Mouse (Mus musculus) thymus, postnatal 4 days (tissue): ENCODE measurements around the gene Plekhh2.
A peak's percentile ranks its signal among the peaks of the same experiment; 100 is the strongest.

ENCODE experiments used
- DNase-seq: peaks from one replicate; pipeline ENCODE4 v3.0.0; 2021

Gene Plekhh2

GRCm38 (mm10) chr17:84616526-84617074 lies 104.9 kb downstream of the Plekhh2 start:
- no peak for DNase-seq

DNA sequence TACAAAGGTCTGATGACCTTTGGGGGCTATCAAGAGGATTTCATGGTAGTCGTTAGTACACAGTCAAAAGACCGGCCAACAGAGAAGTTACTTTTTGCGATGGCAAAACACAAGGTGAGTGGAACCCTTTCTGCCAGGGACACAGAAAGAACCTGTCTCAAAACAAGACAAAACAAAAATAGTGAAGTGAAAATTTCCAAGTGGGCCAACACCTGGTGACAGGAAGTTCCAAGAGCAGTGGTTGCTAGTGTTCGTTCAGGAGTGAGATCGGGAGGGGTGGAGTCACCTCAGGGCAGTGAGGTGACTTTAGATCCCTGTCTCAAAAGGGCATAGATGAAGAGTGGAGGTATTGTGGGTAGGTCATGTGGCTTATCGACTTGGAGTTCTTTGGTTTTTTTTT lies 106.3 kb downstream of the Plekhh2 start:
- DNase-seq = no peak

- DNase-seq = no peak
These were observed 107.4 kb downstream of the Plekhh2 start for GRCm38 (mm10) chr17:84619112-84619511.

DNA sequence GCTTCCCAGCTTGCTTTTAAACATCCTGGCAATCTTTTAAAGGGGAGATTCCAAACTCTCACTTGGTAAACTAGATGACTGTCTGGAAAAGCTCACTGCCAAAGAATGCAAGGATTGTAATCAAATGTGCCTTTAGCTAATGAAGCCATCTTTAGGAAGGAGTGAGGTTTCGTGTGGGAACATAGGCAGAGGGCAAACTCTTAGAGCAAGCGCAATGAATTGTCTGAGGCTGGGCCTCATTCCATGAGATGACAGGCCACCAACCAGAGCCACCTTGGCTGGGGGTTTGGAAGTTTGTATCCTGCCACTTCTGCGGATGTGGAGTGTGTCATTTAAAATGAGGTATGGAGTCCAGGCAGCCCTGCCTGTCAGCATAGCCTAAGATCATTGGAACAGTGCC lies 108.4 kb downstream of the Plekhh2 start:
- DNase-seq = no peak

DNA sequence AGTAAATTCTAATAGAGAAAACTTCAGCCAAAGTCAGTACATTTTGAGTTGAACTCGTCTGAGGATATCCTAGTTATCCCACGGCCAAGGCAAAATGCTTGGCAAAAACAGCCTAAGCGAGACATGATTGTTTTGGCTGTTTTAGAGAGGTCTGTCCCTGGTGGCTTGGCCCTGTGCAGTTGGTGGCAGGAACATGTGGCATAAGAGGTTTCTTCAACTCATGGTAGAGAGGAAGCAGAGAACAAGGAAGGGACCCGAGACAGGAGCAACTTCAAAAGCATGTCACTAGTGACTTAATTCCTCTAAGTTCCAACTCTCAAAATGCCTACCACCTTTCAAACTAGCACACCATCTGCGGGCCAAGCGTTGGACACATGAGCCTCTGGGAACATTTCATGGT lies 108.9 kb downstream of the Plekhh2 start:
- DNase-seq = no peak

DNA sequence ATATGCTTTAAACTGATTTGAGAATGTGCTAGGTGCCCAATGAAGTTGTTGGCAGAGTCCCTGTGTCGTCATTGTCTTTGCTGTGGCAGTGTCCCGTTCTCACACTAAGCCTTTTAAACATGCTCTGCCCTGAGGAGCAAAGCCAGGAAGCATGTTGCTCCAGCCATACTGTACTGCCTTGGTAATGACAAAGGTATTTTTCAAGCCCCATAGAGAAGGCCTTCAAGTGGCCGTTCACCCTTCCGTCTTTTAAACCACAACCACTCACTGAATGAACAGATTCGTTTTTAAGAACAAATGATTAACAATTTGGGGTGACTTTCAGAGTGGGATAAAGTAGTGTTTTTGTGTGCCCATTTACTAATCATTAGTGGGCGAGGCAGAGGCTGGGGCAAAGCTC lies 109.5 kb downstream of the Plekhh2 start:
- DNase-seq = no peak

- no peak for DNase-seq
These were observed 110.3 kb downstream of the Plekhh2 start for GRCm38 (mm10) chr17:84622028-84622427.

DNA sequence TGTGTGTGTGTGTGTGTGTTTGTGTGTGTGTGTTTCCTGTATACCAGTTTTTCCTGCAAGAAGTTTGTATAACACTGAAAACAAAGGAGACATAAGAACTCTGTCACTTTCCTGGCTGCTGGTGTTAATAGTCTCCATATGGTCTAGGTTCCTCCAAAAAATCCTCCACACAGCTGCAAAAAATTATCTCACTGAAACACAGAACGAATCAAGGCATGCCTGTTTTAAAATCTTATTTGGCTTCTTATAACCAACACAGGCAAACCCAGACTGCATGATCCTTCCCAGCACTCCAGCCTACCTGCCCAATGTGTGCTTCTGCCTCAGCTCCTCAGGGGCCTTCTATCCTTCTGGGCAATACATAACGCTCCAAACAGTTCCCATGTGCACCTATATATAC lies 111.2 kb downstream of the Plekhh2 start:
- no peak for DNase-seq

DNA sequence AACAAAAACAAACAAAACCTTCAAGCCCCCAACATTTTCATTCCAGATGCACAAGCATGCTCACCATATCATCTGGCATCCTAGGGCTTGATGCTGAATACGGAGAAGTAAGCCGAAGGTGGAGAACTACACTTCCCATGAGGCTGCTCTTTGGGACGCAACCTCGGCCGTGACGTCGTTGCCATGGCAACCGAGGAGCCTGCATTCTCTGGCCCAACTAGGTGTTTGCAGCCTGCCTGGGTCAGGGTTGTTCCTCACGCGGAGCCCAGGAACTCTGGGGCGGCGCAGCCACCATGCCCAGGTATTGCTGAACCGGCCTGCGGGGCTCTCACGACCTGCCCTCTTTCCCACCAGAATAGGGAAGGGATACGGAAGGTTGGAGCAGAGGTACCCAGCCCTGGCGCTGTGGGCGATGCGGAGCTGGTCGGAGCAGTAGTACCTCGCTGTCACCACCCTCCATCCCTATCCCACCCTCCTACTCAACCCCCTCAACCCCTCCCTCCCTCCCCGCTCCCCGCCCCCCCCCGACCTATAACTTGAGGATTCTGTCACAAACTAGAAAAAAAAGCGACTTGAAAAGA lies 114.7 kb downstream of the Plekhh2 start, which contains the start of gene Dync2li1:
Gene Dync2li1 (plus strand): TSS at position 221 of the 581 bp plus-strand sequence.
- DNase-seq = peak; percentile 91

GRCm38 (mm10) chr17:84626857-84627305 lies 115.2 kb downstream of the Plekhh2 start:
- no peak for DNase-seq

DNA sequence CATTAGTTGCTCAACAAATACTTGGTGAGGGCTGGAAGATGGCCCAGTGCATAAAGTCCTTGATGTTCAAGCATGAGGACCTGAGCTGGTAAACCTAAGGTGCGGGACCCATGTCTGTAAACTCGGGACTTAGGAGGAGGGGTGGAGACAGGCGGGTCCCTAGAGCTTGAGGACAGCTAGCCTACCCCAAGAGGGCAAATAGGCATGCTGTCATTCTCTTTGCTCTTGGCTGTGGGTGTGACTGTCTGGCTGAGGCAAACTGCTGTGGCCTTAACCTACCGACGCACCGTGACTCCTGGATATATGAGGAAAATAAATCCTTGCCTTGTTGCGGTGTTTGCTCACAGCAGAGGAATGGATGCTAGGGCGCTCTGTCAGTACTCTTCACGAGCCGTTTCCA lies 116.0 kb downstream of the Plekhh2 start:
- DNase-seq = no peak

DNA sequence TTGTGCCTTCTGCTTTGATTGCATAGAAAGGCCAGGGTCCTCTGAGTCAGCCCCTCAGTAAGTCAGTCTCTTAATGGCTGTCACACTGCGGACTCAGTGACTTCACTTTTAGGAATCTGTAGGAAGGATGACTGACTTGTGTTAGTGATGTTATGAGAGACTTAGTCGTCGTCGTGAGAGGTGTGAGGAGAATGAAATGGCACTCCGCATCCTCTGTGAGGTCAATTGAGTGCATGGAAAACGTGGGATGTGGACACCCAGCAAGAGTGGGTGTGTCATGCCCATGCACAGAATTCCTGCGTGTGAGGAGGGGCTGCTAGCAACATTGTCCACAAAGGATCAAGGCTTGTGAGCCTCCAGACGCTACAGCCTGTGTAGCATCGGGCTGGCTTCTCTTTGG lies 116.9 kb downstream of the Plekhh2 start:
- no peak for DNase-seq

- no peak for DNase-seq
These were observed 120.1 kb downstream of the Plekhh2 start for GRCm38 (mm10) chr17:84631836-84632235.

- peak; percentile 62 for DNase-seq
These were observed 121.7 kb downstream of the Plekhh2 start for GRCm38 (mm10) chr17:84633443-84633842.

- DNase-seq = no peak
These were observed 124.6 kb downstream of the Plekhh2 start for GRCm38 (mm10) chr17:84636328-84636727.

- DNase-seq = no peak
These were observed 126.3 kb downstream of the Plekhh2 start for GRCm38 (mm10) chr17:84637971-84638370.

DNA sequence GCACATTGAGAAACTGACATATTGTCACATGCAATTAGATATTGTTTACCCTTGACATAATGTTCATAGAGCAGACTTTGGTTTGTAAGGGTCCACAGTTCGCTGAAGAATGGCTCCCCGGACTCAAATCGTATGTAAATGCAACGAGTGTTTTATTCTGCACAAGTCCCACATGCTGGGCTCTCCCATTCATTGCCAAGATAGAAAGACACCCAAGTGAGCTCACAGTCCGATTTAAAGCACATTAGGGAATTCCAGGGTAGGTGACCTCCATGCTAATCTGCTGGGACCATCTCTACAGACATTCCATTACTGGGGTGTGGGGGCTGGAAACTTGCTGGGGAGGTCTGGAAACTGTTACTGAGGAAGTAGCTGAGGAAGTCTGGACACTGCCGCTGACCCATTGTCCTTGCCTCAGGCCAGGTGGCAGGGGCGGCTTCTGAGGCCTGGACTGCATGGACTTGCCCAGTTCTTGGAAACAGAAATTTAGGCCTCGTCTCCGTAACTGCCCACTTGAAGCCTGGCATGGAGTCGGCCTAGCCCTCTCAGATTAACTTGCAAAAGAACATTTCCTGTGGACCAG lies 128.2 kb downstream of the Plekhh2 start:
- no peak for DNase-seq

DNA sequence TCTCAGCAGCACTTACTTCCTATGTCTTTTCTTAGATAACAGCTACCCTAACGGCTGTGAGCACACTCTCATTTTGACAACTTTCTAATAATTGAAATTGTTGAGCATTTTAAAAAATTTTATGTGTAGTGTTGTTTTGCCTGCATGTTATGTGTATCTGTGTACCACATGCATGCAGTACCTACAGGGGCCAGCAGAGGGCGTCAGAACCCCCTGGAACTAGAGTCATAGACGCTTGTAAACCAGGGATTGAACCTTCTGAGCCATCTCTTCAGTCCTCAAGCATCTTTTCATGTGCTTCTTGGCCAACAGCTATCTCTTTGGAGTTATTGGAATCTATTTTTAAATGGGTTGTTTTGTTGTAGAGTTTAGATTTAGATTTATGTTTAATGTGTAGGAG lies 130.2 kb downstream of the Plekhh2 start:
- peak; percentile 84 for DNase-seq

DNA sequence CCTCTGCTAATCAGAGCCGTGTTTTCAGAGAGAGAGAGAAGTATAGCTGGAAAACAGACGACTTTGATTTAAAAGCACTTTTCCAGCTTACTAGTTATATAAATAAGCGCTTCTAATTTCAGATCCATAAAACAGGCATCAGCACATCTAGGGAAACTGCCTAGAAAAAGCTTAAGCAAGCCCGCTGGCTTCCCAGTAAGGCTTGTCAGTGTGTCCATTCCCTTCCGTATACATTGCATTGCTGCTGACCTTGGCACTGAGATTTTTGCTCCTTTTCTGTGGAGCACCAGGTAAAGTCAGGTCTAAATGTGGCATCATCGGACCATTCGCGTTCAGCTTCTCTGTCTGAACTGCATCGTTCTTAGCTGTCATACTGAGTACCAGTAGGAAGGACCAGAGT lies 130.6 kb downstream of the Plekhh2 start:
- no peak for DNase-seq

- no peak for DNase-seq
These were observed 132.8 kb downstream of the Plekhh2 start for GRCm38 (mm10) chr17:84644292-84645050.

DNA sequence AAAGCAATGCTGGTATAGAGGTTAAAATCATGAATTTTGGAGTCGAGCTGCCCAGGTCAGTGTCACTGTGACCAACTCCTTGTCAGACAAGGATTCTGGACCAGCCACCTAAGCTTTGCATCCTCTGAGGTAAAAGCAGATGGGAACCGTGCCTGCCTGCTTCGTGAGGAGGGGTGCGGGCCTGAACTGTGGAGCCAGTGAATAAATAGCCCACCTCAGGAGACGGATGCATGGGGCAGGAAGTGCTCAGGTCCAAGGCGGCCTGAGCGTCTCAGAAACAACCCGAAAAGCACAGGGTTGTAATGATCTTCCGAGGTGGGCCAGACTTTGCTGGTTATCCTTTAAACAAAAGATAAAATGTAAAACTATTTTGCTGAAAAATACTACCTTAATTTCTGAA lies 133.4 kb downstream of the Plekhh2 start:
- no peak for DNase-seq

DNA sequence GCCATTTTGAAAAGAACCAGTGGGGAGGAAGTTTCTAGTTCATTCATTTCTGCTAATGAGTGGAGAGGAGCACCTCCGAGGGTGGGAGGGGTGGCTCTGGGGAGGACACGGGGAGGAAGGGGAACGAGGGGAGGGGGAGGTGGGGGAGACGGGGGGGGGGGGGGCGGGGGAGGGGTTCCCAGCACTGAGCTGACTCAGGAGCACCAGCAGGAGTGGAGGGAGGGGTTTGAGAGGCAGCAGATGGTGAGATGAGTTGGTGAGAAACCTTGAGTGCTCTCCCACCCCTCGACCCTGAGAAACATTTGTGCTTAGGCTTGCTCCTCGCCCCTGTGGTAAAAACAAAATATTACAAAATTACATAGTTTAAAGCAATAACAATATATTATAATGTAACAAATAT lies 134.2 kb downstream of the Plekhh2 start:
- DNase-seq = no peak

- DNase-seq = no peak
These were observed 134.8 kb downstream of the Plekhh2 start for GRCm38 (mm10) chr17:84646477-84646876.

- no peak for DNase-seq
These were observed 135.9 kb downstream of the Plekhh2 start for GRCm38 (mm10) chr17:84647630-84648029.
